Mouse (Mus musculus): ENCODE data around the gene Adgrl3. TPM values are rescaled to one million over a fixed set of nuclear protein-coding genes. Genes with fewer than 3 reads are reported as not detected.

The Adgrl3 gene
- polyA plus RNA-seq, 1 experiment from 2014 or later = 51.3 TPM

- no peak overlapping the region for H3K27ac ChIP-seq (replicated peaks)
Measured at GRCm38 (mm10) chr5:81345436-81346131, 325.6 kb downstream of the Adgrl3 start.

GRCm38 (mm10) chr5:81347571-81347970 is 327.6 kb downstream of the Adgrl3 start:
- H3K27ac ChIP-seq (replicated peaks) = no peak overlapping the region
- H3K27me3 ChIP-seq = 0 out of 2 replicates have a peak, but pooled peaks cover 2% of the 10 kb centered on the region
- H3K4me1 ChIP-seq = no peaks in the 10 kb centered on the region
- no peak overlapping the region for H3K9ac ChIP-seq (replicated peaks)
- H3K4me3 ChIP-seq = no peak overlapping the region
- no peak overlapping the region for H3K4me2 ChIP-seq (replicated peaks)
- no peak for ATAC-seq (replicated peaks)
- H3K36me3 ChIP-seq = no peaks in the 10 kb centered on the region
- H3K9me3 ChIP-seq = no peaks in the 10 kb centered on the region
- WGBS = 54% methylated on average over 4 of the region's 4 CpGs

More at GRCm38 (mm10) chr5:81345436-81346131, 325.6 kb downstream of the Adgrl3 start:
- 0 out of 2 replicates have a peak, but pooled peaks cover 2% of the 10 kb centered on the region for H3K27me3 ChIP-seq
- no peak overlapping the region for H3K4me3 ChIP-seq
- 28% methylated on average over 9 of the region's 9 CpGs for WGBS
- H3K9me3 ChIP-seq = no peaks in the 10 kb centered on the region
- ATAC-seq (replicated peaks) = no peak
- no peak overlapping the region for H3K9ac ChIP-seq (replicated peaks)
- H3K4me1 ChIP-seq = no peaks in the 10 kb centered on the region
- no peak overlapping the region for H3K4me2 ChIP-seq (replicated peaks)
- no peaks in the 10 kb centered on the region for H3K36me3 ChIP-seq

GRCm38 (mm10) chr5:81359560-81359959 is 339.6 kb downstream of the Adgrl3 start:
- H3K9ac ChIP-seq (replicated peaks) = no peak overlapping the region
- no peak overlapping the region for H3K4me3 ChIP-seq
- peaks cover 9% of the 10 kb centered on the region for H3K27me3 ChIP-seq
- peaks cover 12% of the 10 kb centered on the region for H3K4me1 ChIP-seq
- peak; percentile 95 for ATAC-seq (replicated peaks)
- no peaks in the 10 kb centered on the region for H3K9me3 ChIP-seq
- no peaks in the 10 kb centered on the region for H3K36me3 ChIP-seq
- no peak overlapping the region for H3K27ac ChIP-seq (replicated peaks)
- H3K4me2 ChIP-seq (replicated peaks) = no peak overlapping the region
- WGBS = 8% methylated on average over 2 of the region's 2 CpGs

- no peaks in the 10 kb centered on the region for H3K36me3 ChIP-seq
- 58% methylated on average over 8 of the region's 8 CpGs for WGBS
- no peak overlapping the region for H3K9ac ChIP-seq (replicated peaks)
- H3K4me1 ChIP-seq = peaks cover 9% of the 10 kb centered on the region
- no peaks in the 10 kb centered on the region for H3K9me3 ChIP-seq
- no peak overlapping the region for H3K4me2 ChIP-seq (replicated peaks)
- peaks cover 3% of the 10 kb centered on the region; the same call in 1 of the 2 replicates for H3K27me3 ChIP-seq
- no peak for ATAC-seq (replicated peaks)
- H3K27ac ChIP-seq (replicated peaks) = no peak overlapping the region
- H3K4me3 ChIP-seq = no peak overlapping the region
Measured at GRCm38 (mm10) chr5:81364198-81364643, 344.3 kb downstream of the Adgrl3 start.

GRCm38 (mm10) chr5:81365250-81365649 is 345.3 kb downstream of the Adgrl3 start:
- Histone ChIP-seq H3K27me3 (peaks cover 3% of the 10 kb centered on the region; the same call in 1 of the 2 replicates), H3K27ac (replicated peaks) (no peak overlapping the region), H3K36me3 (no peaks in the 10 kb centered on the region), H3K4me3 (no peak overlapping the region), H3K9ac (replicated peaks) (no peak overlapping the region), H3K4me2 (replicated peaks) (no peak overlapping the region), H3K4me1 (peaks cover 2% of the 10 kb centered on the region; the same call in 1 of the 2 replicates), H3K9me3 (no peaks in the 10 kb centered on the region)
- 58% methylated on average over 2 of the region's 2 CpGs for WGBS
- ATAC-seq (replicated peaks) = no peak

- H3K27ac ChIP-seq (replicated peaks) = no peak overlapping the region
- H3K4me2 ChIP-seq (replicated peaks) = no peak overlapping the region
- 86% methylated on average over 10 of the region's 10 CpGs for WGBS
- H3K9me3 ChIP-seq = no peaks in the 10 kb centered on the region
- no peaks in the 10 kb centered on the region for H3K36me3 ChIP-seq
- no peak overlapping the region for H3K9ac ChIP-seq (replicated peaks)
- H3K27me3 ChIP-seq = no peaks in the 10 kb centered on the region
- ATAC-seq (replicated peaks) = no peak
- H3K4me3 ChIP-seq = no peak overlapping the region
- H3K4me1 ChIP-seq = no peaks in the 10 kb centered on the region
Measured at GRCm38 (mm10) chr5:81370126-81370850, 350.4 kb downstream of the Adgrl3 start.

GRCm38 (mm10) chr5:81375992-81376391 is 356.1 kb downstream of the Adgrl3 start:
- Histone ChIP-seq H3K4me3 (no peak overlapping the region), H3K27me3 (no peaks in the 10 kb centered on the region), H3K4me2 (replicated peaks) (no peak overlapping the region), H3K27ac (replicated peaks) (no peak overlapping the region), H3K4me1 (no peaks in the 10 kb centered on the region), H3K36me3 (no peaks in the 10 kb centered on the region), H3K9ac (replicated peaks) (no peak overlapping the region), H3K9me3 (no peaks in the 10 kb centered on the region)
- ATAC-seq (replicated peaks) = no peak
- 83% methylated on average over 7 of the region's 7 CpGs for WGBS

GRCm38 (mm10) chr5:81405582-81406143 is 385.7 kb downstream of the Adgrl3 start:
- H3K4me2 ChIP-seq (replicated peaks) = no peak overlapping the region
- no peak overlapping the region for H3K9ac ChIP-seq (replicated peaks)
- no peaks in the 10 kb centered on the region for H3K36me3 ChIP-seq
- no peaks in the 10 kb centered on the region for H3K9me3 ChIP-seq
- H3K4me3 ChIP-seq = no peak overlapping the region
- ATAC-seq (replicated peaks) = no peak
- no peaks in the 10 kb centered on the region for H3K4me1 ChIP-seq
- 8% methylated on average over 1 of the region's 1 CpGs for WGBS
- H3K27me3 ChIP-seq = no peaks in the 10 kb centered on the region
- no peak overlapping the region for H3K27ac ChIP-seq (replicated peaks)

- ATAC-seq (replicated peaks) = no peak
- no peaks in the 10 kb centered on the region for H3K36me3 ChIP-seq
- no peaks in the 10 kb centered on the region for H3K4me1 ChIP-seq
- no peaks in the 10 kb centered on the region for H3K27me3 ChIP-seq
- H3K4me2 ChIP-seq (replicated peaks) = no peak overlapping the region
- WGBS = 73% methylated on average over 3 of the region's 3 CpGs
- H3K27ac ChIP-seq (replicated peaks) = no peak overlapping the region
- no peak overlapping the region for H3K9ac ChIP-seq (replicated peaks)
- H3K9me3 ChIP-seq = no peaks in the 10 kb centered on the region
- H3K4me3 ChIP-seq = no peak overlapping the region
Measured at GRCm38 (mm10) chr5:81417326-81417725, 397.4 kb downstream of the Adgrl3 start.

GRCm38 (mm10) chr5:81427393-81427792 is 407.5 kb downstream of the Adgrl3 start:
- ATAC-seq (replicated peaks) = no peak
- Histone ChIP-seq H3K9ac (replicated peaks) (no peak overlapping the region), H3K9me3 (no peaks in the 10 kb centered on the region), H3K4me1 (no peaks in the 10 kb centered on the region), H3K27ac (replicated peaks) (no peak overlapping the region), H3K36me3 (no peaks in the 10 kb centered on the region), H3K4me3 (no peak overlapping the region), H3K27me3 (no peaks in the 10 kb centered on the region), H3K4me2 (replicated peaks) (no peak overlapping the region)
- WGBS = 91% methylated on average over 5 of the region's 5 CpGs

- Histone ChIP-seq H3K27me3 (no peaks in the 10 kb centered on the region), H3K36me3 (no peaks in the 10 kb centered on the region), H3K4me3 (no peak overlapping the region), H3K9me3 (no peaks in the 10 kb centered on the region), H3K9ac (replicated peaks) (no peak overlapping the region), H3K27ac (replicated peaks) (no peak overlapping the region), H3K4me1 (no peaks in the 10 kb centered on the region), H3K4me2 (replicated peaks) (no peak overlapping the region)
- no peak for ATAC-seq (replicated peaks)
- WGBS = 87% methylated on average over 3 of the region's 3 CpGs
Measured at GRCm38 (mm10) chr5:81436375-81436774, 416.4 kb downstream of the Adgrl3 start.

- no peak overlapping the region for H3K27ac ChIP-seq (replicated peaks)
Measured at GRCm38 (mm10) chr5:81442150-81442549, 422.2 kb downstream of the Adgrl3 start.

More at GRCm38 (mm10) chr5:81442150-81442549, 422.2 kb downstream of the Adgrl3 start:
- H3K4me2 ChIP-seq (replicated peaks) = no peak overlapping the region
- H3K4me1 ChIP-seq = no peaks in the 10 kb centered on the region
- WGBS = 49% methylated on average over 5 of the region's 5 CpGs
- H3K4me3 ChIP-seq = no peak overlapping the region
- H3K36me3 ChIP-seq = no peaks in the 10 kb centered on the region
- no peak for ATAC-seq (replicated peaks)
- H3K27me3 ChIP-seq = no peaks in the 10 kb centered on the region
- H3K9me3 ChIP-seq = no peaks in the 10 kb centered on the region
- no peak overlapping the region for H3K9ac ChIP-seq (replicated peaks)
